Mouse (Mus musculus) liver, adult 2 months (tissue): Measurements from ENCODE around the gene Ndrg2. TPM values are rescaled to one million over a fixed set of nuclear protein-coding genes. Genes with fewer than 3 reads are reported as not detected.

Experiments used
- DNase-seq: peaks from one replicate; pipeline ENCODE4 v3.0.0-alpha.2; 2011; ENCODE audit warnings: low read depth, low spot score; ENCODE audit errors: extremely low read depth
- H3K27ac ChIP-seq: fragments of 200-500 bp; replicated peaks from 2 replicates; pipeline ENCODE4 v1.5.1; 2012; ENCODE audit warnings: low read depth, mild to moderate bottlenecking, control low read depth, inconsistent platforms, low read length; ENCODE audit not compliant: insufficient read depth
- H3K27me3 ChIP-seq: fragments of 200-500 bp; 2 replicates; pipeline ENCODE4 v1.6.1; 2012; ENCODE audit warnings: mild to moderate bottlenecking, moderate library complexity, low read length, inconsistent platforms; ENCODE audit not compliant: control insufficient read depth, insufficient read depth
- H3K36me3 ChIP-seq: fragments of 200-500 bp; 2 replicates; pipeline ENCODE4 v1.6.1; 2012; ENCODE audit warnings: low read length, inconsistent platforms; ENCODE audit not compliant: control insufficient read depth, insufficient read depth
- H3K4me1 ChIP-seq: fragments of 200-500 bp; 2 replicates; pipeline ENCODE4 v1.6.1; 2011; ENCODE audit warnings: low read length; ENCODE audit not compliant: control insufficient read depth, insufficient read depth
- H3K4me3 ChIP-seq: fragments of 200-500 bp; 2 replicates; pipeline ENCODE4 v1.5.1; 2011; ENCODE audit warnings: low read depth, mild to moderate bottlenecking, control low read depth, low read length, moderate library complexity; ENCODE audit not compliant: insufficient read depth
- H3K79me2 ChIP-seq: fragments of 200-500 bp; 2 replicates; pipeline ENCODE4 v1.6.1; 2012; ENCODE audit warnings: inconsistent platforms, mild to moderate bottlenecking, low read length, moderate library complexity; ENCODE audit not compliant: control insufficient read depth, insufficient read depth
- H3K9ac ChIP-seq: fragments of 200-500 bp; 2 replicates; pipeline ENCODE4 v1.6.1; 2012; ENCODE audit warnings: low read depth, mild to moderate bottlenecking, control low read depth, inconsistent platforms, low read length
- CTCF ChIP-seq: fragments of 200-500 bp; IDR thresholded peaks from 2 replicates; pipeline ENCODE4 v1.5.1; 2011; ENCODE audit warnings: low read depth, low read length, control low read depth
- POLR2A ChIP-seq: fragments of 200-500 bp; IDR thresholded peaks from 2 replicates; pipeline ENCODE4 v1.6.1; 2011; ENCODE audit warnings: low read length, control low read depth; ENCODE audit not compliant: insufficient read depth; ENCODE audit errors: extremely low read depth
- WGBS: fragments of 180-500 bp; shearing (Covaris S2); methylation state at CpG from one replicate; pipeline ENCODE4 v1.1.7; 2018; 5-methylcytosine and 5-hydroxymethylcytosine counted together
- polyA plus RNA-seq: library from polyadenylated mRNA; depleted of rRNA; stranded (reverse); fragments of >200 nt; gene quantifications from 2 replicates; pipeline ENCODE4 v1.2.3, GENCODE M21; 2012
- total RNA-seq: library from RNA; depleted of rRNA; stranded (reverse); fragments of >200 nt; gene quantifications from 2 replicates; pipeline ENCODE4 v1.2.3, GENCODE M21; 2014

Ndrg2 gene
- total and polyA plus RNA-seq, 2 experiments, result 1,535 to 1,907 TPM

- Histone ChIP-seq H3K4me1 (0 out of 2 replicates have a peak, but pooled peaks cover 2% of the 10 kb centered on the region), H3K4me3 (no peak overlapping the region), H3K27ac (no peak overlapping the region), H3K9ac (no peak overlapping the region), H3K27me3 (no peaks in the 10 kb centered on the region), H3K79me2 (no peaks in the 10 kb centered on the region), H3K36me3 (peaks cover 32% of the 10 kb centered on the region)
- no peak for DNase-seq
- 76% methylated on average over 10 of the region's 10 CpGs for WGBS
- TF ChIP-seq POLR2A, result no peak
- TF ChIP-seq CTCF, result no peak
Measured at GRCm38 (mm10) chr14:51893094-51893794, 20.7 kb downstream of the Ndrg2 start.

- TF ChIP-seq CTCF, result no peak
Measured at GRCm38 (mm10) chr14:51892191-51892939, 21.6 kb downstream of the Ndrg2 start, which contains the start of gene Slc39a2. Slc39a2 (plus strand) TSS chr14:51892889.

GRCm38 (mm10) chr14:51889833-51890232 lies 24.1 kb downstream of the Ndrg2 start:
- H3K4me3 ChIP-seq, result no peak overlapping the region
- H3K4me1 ChIP-seq, result peaks cover 2% of the 10 kb centered on the region; the same call in 1 of the 2 replicates
- TF ChIP-seq CTCF (no peak), POLR2A (no peak)
- no peak overlapping the region for H3K27ac ChIP-seq
- 92% methylated on average over 6 of the region's 6 CpGs for WGBS
- H3K79me2 ChIP-seq, result no peaks in the 10 kb centered on the region
- no peak overlapping the region for H3K9ac ChIP-seq
- no peaks in the 10 kb centered on the region for H3K27me3 ChIP-seq
- DNase-seq, result no peak
- peaks cover 43% of the 10 kb centered on the region for H3K36me3 ChIP-seq

More at GRCm38 (mm10) chr14:51892191-51892939, 21.6 kb downstream of the Ndrg2 start, which contains the start of gene Slc39a2:
- peaks cover 36% of the 10 kb centered on the region for H3K36me3 ChIP-seq
- H3K27ac ChIP-seq, result no peak within 1 kb of the TSS
- no peaks in the 10 kb centered on the region for H3K79me2 ChIP-seq
- H3K4me3 ChIP-seq, result no peak within 1 kb of the TSS
- H3K4me1 ChIP-seq, result 0 out of 2 replicates have a peak, but pooled peaks cover 1% of the 10 kb centered on the region
- DNase-seq, result no peak
- 86% methylated on average over 9 of the region's 9 CpGs for WGBS
- no peaks in the 10 kb centered on the region for H3K27me3 ChIP-seq
- no peak within 1 kb of the TSS for H3K9ac ChIP-seq

- 78% methylated on average over 6 of the region's 6 CpGs for whole genome bisulfite sequencing
- H3K4me3 ChIP-seq, result no peak overlapping the region
- DNase-seq, result no peak
Measured at GRCm38 (mm10) chr14:51886051-51886450, 27.9 kb downstream of the Ndrg2 start.

GRCm38 (mm10) chr14:51884598-51885331 lies 29.2 kb downstream of the Ndrg2 start, which contains the start of gene Mettl17:
Mettl17 (plus strand) TSS chr14:51884842.
- WGBS, result under 1% methylated on average over 43 of the region's 43 CpGs
- peak within 1 kb of the TSS; percentile 73 for H3K9ac ChIP-seq
- peak within 1 kb of the TSS; percentile 86 for H3K4me3 ChIP-seq
- DNase-seq, result peak; percentile 99
- H3K27me3 ChIP-seq, result no peaks in the 10 kb centered on the region
- TF ChIP-seq POLR2A, result 0 out of 2 replicates have a peak, but pooled peaks have one; percentile 51
- TF ChIP-seq CTCF, result peak; percentile 20; the same call in 1 of the 2 replicates
- peak within 1 kb of the TSS; percentile 40 for H3K27ac ChIP-seq
- H3K36me3 ChIP-seq, result peaks cover 22% of the 10 kb centered on the region
- H3K4me1 ChIP-seq, result peaks cover 4% of the 10 kb centered on the region; the same call in 1 of the 2 replicates
- no peaks in the 10 kb centered on the region for H3K79me2 ChIP-seq

More at GRCm38 (mm10) chr14:51886051-51886450, 27.9 kb downstream of the Ndrg2 start:
- Histone ChIP-seq H3K9ac (no peak overlapping the region), H3K79me2 (no peaks in the 10 kb centered on the region), H3K4me1 (peaks cover 4% of the 10 kb centered on the region; the same call in 1 of the 2 replicates), H3K27me3 (no peaks in the 10 kb centered on the region), H3K27ac (no peak overlapping the region), H3K36me3 (peaks cover 34% of the 10 kb centered on the region)
- TF ChIP-seq POLR2A, result no peak
- no peak for TF ChIP-seq CTCF
